Mouse (Mus musculus): ENCODE measurements around the gene Ccdc146.

The Ccdc146 gene

DNA sequence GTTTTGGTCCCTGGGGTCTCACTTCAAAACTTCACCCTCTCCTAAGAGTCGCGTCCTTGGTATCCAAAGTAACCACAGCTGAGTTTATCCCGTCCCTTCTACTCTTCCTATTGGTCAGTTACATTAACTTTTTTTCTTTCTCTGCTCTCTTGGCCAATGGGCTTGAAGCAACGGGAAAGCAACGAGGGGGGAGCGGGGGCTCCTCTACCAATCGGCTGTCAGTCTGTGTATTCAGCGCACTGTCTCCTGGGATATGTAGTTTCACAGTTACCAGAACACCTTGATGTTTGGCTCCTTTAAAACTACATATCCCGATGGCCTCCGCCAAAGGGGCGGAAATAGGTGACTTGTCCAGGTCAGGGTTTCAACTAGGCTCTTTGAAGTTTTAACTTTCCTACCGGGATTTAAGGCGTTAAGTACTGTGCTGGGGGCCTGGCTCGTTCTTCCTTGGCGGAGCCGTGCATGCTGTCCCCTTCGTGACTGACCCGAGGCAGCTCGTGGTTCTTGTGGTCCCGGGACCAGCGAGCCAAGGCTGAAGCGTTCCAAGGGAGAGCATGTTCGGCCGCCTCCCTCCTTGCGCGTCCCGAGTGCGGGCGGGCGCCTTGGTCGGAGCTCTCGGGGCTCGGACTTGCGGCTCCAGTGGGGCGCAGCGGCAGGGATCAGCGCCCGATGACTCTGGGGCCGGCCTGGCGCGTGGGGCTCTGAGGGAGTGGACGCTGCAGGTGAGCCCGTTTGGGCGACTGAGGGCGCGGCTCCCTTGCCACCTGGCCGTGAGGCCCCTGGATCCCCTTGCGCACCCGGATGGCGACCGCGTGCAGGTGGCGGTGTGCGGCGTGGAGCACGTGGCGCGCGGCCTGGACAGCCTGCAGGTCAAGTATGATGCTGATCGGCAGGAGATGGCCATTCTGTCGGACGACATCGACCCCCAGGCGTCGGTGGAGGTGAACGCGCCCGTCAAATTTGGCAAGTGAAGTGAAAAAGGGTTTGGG, at the start of gene Ccdc146, which contains the start of gene Fam185a:
Gene Ccdc146 (minus strand): TSS at position 64 of the 989 bp plus-strand sequence.
Gene Fam185a (plus strand): TSS at position 345 of the 989 bp plus-strand sequence.
- peak; percentile 84 for DNase-seq (ENCODE audit: low read depth, low spot score)

DNA sequence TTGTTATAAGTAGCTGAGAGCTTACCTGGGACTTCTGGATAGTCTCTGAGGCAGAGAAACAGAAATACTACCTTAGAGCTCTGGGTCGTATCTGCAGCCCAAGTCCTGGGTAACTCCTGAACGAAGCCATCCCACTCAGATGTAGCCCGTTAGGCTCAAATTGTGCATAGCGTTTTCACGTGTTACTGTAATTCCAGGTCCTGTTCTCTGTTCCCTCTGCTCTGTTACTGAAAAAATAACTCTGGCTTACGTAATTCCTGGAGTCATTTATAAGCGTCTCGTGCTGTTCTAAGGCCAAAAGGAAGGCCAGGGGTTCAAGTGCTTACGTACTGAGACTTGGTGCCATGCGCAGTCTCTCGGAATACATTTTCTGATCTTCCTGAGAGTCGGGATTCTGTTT, 43.6 kb upstream of the Ccdc146 start:
- no peak for DNase-seq (ENCODE audit: low read depth, low spot score)

DNA sequence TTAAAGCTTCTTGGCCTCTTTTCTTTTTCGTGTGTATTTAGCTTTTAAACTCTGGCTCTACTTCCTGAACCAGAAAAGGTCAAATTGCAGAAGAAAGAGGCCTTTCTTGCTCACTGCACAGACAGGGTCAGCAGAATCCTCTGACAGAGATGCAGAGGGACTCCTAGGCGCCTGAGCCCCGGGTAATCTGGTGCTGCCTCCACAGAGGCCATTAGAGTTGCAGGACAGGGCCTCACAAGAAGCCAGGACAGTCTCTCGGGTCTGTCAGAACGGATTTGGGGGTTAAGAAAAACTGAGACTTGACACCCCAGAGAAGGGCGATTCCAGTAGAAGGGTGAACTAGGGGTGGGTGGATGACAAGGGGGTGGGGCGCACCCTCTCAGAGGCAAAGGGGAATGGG, 42.9 kb upstream of the Ccdc146 start:
- no peak for DNase-seq (ENCODE audit: low read depth, low spot score)

DNA sequence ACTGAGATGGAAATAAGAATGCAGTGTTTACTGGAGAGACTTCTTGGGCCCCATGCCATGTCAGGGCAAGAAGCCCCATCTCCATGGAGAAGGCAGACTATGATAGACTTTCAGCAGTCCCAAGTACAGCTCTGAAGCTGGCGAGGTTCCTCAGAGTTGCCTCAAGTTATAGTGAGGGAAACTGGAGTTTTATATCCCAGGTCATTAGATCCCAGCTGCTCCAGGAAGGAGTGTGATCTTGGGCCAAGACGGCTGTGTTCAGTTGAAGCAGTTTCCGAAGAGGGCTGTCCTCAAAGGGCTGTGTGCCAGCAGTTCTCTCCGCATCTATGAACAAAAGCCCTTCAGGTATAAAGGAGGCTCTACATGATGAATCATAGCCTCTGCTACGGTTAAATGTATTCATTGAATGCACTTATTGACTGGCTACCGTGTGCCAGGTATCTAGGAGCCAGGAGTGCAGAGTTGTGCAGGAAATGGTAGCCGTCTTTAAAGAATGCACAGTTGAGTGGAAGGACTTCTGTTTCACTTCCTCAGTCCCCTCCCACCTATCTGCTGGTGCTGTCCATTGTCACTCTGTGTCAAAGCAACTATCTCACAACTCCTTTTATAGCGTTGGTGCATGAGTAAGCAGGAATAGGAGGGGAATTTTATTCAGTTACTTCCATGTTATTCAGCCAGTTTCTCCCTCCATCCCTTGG, 16.5 kb upstream of the Ccdc146 start:
- DNase-seq (ENCODE audit: low read depth, low spot score), result no peak

DNA sequence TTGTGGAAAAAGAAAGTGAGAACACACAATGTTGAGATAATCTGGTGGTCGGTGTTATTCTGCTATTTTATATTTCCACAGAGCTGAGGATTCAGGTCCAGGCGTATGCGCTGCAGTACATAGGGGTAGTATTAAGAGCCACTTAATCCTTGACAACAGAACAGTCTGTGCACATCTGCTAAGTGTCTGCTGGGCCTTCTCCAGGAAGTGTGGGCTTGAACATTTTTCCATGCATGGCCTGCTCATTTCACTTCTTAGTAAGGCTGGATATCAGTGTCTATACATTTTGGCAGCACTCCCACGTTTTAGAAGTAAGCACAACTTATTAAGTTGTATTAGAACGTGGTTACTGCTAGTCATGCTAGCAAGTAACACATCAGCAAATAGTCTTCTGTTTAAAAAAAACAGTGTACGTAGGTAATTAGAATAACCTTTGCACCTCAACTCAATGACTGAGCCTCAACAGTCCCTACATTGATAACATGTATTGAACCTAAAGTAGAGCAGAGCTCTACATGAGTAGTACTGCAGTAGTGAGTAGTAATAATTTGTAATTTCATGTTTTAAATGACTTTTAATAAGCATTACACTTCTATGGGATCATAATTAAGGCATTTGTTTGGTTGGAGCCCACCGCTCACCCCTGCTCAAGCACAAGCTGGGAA, 15.1 kb upstream of the Ccdc146 start:
- DNase-seq (ENCODE audit: low read depth, low spot score), result no peak

DNA sequence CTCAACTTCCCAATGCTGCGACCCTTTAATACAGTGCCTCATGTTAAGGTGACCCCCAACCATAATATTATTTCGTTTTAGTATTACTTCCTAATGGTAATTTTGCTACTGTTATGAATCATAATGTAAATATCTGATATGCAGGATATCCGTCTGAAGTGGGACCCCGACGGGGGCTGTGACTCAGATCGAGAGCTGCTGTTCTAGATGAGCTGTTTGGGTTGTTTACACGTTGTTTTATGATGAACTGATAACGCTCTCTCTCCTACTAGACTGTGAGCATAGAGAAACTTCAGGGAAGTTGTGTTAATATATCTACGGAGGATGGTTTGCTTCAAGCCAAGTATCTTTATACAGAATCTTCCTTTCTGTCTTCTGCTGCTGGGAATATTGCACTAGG, 14.0 kb upstream of the Ccdc146 start:
- DNase-seq (ENCODE audit: low read depth, low spot score), result no peak

DNA sequence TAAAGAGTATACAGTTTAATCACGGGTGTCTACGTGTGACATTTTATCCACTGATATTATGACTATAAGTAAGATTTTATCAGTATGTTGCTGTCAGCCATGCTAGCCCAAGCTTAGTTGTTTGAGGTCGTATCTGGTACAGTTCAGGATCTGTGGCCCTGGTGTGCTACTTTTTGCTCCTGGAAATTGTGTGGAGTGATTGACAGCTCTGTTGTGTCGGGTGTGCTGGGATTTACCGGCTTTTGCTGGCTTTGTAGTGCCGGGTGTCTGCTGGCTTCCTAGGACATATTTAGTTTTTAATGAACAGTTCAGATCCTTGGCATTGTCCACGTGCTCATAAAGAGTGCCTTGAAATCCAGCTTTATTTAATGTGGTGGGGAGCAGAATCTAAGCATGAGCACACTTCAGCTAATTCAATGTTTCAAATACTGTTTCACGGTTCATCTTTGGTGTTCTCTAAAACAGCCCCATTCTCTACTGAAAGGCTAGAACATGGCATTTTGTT, 12.0 kb upstream of the Ccdc146 start:
- no peak for DNase-seq (ENCODE audit: low read depth, low spot score)

DNA sequence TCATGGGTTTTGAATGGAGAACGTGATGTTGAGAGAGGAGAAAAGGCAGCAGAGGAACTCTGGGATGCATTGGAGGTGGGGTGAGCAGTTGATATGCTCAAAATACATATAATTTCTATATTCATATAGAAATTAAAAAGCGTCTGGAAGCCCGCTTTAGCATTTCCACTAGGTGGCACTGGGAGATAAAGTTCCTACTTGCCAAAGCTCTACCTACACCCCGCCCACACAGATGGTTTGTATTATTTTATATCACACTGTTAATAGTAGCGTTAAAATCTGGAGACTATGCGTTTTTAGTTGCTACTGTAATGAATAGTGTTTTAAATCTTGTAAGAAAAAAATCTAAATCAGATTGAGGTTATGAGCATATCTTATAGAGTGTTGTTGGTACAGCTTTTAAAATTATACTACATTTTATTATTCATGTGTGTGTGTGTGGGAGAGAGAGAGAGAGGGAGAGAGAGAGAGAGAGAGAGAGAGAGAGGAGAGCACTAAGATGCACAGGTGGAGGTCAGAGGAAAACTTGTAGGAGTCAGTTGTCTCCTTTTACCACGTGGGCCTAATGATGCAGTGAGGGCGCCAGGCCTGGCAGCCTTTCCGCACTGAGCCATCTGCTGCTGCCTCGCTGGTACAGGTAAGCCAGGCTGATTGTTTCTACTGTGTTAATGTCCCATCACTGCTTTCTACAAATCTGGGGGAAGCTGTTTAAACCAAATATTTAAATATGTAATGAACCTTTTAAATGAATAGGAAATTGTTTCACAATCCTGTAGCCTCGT, 9.9 kb upstream of the Ccdc146 start:
- DNase-seq (ENCODE audit: low read depth, low spot score), result no peak

DNA sequence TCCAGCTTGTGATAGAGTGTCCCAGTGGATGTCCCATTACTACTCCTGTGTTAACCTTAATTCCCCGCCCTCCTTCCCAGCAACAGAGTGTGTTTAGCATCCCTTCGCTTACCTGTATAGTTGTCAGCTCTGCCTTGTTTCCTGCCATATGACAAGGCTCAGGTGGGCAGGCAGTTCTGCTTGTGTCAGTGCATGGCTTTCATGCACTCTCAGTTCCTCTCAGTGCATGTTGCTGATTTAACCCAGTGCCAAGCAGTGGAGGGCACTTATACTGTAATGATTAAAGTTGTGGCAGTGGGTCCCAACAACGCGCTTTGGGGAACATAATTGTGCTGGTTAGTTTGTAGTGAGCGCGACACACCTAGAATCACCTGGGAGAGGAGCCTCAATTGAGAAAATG, 2.2 kb upstream of the Ccdc146 start:
- DNase-seq (ENCODE audit: low read depth, low spot score), result no peak

DNA sequence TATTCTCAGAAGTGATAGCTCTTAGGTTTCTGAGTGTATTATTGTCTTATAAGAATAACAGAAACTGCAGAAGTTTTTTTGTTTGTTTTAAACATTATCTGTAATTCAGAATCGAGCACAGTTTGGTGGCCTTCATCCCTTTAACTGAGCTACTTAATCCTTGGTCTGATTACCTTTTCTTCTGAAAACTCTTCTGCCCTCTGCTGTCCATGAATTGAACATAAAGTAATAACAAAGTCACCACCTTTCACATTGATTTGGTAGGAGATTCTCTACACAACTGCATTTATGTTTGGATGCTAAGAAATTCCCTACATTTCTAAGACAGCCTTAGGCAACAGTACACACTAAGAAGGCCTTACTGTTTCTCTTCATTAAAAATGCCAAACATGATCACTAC, 3.9 kb downstream of the Ccdc146 start:
- DNase-seq (ENCODE audit: low read depth, low spot score), result no peak

DNA sequence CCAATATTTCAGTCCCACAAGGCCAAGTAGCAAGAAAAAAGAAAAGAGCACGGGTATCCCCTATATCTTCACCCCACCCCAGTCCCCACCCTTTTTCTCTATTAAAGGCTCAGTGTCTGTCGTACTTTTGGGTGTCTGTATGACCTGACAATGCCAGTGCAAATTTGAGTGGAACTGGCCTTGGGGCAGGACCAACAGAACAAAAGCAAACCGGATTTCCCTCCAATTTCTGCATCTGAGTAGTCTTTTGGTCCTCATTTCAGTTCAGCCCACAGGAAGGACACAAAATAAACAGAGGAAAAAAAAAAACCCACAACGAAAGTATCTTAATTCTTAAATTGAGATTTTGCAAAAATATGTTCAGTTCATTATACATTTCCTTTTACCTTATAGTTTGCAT, 5.9 kb downstream of the Ccdc146 start:
- no peak for DNase-seq (ENCODE audit: low read depth, low spot score)

DNA sequence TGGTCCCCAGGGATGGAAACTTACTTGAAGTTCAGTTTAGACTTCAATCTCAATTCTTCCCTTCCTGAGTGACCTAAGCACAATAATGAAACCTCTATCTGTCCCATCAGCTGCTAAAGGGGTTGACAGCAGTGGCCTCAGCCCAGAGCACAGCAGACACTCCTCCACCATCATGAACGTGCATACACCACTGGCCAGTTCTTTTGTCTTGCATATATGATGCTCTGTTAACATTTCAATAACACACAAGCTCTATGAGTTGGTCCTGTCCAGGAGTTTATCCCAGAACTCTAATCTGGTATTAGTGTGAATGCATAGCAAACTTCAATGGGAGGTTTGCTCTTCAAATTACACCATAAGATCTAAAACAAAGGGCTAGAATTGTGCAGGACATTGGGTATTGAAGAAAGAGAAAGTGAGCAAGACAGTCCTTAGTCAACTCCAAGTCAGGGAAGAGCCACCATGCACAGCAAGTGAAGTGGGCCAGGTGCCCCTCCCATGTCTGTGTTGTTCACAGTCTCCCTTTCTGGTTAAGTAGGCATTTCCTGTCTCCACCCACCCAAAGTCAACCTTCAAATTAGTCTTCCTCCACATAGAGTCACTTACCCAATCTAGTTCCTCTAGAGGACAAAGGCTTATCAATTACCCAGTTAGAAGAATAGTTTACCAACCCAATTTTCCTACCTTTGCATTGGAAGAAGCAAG, 10.2 kb downstream of the Ccdc146 start:
- DNase-seq (ENCODE audit: low read depth, low spot score), result no peak

DNA sequence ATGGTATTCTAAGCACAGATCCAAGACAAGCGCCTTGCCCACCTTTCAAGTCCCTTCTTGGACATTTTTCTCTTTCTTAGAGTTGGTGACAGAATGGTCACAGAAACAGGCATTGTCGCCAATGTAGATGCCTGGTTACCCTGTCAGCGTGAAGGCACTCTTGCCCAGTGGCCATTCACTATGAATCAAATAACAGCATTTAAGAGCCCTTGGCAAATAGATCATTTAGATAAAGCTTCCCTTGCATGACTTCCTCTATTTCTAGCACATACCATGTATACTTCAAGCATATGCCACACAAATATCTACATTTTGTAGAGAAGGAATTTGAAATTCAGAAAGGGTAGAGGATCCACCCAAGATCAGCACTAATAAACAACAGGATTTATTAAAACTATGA, 11.2 kb downstream of the Ccdc146 start:
- no peak for DNase-seq (ENCODE audit: low read depth, low spot score)

DNA sequence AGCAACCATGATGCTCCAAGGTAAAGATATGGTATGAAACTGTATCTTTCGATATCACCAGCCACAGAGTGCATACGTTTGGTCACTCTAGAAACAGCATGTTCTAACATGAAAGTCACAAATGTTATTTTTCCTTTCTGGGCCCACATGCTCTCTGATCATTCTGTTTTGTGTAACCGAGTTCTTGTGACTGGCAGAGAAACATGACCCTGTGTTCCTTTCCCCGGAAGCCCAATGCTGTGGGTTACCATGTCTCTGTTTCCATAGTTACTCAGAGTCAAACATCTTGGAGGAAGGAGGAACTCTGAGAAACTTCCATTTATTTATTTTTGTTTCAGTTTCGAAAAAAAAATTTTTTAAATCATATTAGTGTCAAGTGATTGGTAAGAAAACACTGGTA, 12.4 kb downstream of the Ccdc146 start:
- DNase-seq (ENCODE audit: low read depth, low spot score), result no peak

DNA sequence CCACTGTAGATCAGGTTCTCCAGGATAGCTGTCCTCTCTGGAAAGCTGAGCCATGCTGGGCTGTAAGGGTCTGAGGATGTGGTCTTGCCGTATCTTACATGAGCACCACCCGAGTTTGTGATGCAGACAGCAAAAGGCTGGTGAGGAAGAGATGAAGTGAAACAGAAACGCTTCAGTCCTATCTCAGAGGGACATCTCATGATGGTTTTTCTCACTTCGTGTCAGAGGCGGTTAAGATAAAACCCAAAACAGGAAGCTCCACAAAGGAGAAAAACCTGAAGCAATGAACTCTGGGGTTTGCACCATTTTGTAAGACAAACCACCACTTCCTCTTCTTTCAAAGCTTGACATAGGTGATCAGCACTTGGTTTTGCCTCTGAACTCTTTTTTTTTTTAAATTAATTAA, 13.2 kb downstream of the Ccdc146 start:
- no peak for DNase-seq (ENCODE audit: low read depth, low spot score)

DNA sequence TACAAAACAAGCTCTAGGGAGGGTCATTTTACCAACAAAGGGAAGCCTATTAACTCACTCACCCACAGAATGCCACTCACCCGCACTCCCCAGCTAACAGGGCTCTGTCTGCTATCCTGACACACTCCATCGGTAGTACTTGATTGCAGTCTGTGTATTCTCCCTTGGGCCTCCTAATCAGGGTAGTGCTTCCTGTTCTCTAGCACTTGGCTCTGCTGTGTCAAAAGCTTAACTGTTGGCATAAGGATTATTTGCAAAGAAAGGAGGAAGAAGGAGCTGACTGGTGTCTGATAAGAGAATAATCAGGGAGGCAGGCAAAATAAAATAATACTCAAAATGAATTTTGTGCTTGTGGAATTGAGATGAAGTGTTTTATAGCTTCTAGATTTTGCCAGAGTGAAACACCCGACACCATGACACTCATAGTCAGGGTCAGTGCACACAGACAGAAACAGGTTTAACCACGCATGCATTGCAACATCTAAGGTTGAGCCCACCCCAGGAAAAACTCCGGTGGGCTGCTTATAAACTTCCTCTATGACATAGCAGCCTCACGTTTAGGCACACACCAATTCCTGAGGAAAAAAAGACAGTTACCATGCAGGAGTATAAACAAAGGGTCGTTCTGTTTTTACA, 29.2 kb downstream of the Ccdc146 start:
- no peak for DNase-seq (ENCODE audit: low read depth, low spot score)

DNA sequence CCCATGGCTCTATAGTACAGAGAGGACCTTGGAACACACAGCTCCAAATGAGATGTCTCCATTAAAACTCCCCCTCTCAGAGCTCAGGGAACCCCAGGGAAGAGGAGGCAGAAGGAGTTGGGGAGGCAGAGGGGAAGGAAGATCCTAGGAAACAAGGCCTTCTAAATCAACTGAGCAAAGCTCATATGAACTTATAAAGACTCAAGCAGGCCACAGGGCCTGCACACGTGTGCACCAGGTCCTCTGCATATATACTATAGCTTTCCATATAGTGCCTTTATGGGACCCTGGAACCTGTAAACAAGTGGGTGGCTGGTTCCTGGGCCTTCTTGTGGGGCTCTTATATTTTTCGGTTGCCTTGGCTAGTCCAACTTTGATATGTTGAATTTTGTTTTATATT, 29.9 kb downstream of the Ccdc146 start:
- DNase-seq (ENCODE audit: low read depth, low spot score), result no peak

DNA sequence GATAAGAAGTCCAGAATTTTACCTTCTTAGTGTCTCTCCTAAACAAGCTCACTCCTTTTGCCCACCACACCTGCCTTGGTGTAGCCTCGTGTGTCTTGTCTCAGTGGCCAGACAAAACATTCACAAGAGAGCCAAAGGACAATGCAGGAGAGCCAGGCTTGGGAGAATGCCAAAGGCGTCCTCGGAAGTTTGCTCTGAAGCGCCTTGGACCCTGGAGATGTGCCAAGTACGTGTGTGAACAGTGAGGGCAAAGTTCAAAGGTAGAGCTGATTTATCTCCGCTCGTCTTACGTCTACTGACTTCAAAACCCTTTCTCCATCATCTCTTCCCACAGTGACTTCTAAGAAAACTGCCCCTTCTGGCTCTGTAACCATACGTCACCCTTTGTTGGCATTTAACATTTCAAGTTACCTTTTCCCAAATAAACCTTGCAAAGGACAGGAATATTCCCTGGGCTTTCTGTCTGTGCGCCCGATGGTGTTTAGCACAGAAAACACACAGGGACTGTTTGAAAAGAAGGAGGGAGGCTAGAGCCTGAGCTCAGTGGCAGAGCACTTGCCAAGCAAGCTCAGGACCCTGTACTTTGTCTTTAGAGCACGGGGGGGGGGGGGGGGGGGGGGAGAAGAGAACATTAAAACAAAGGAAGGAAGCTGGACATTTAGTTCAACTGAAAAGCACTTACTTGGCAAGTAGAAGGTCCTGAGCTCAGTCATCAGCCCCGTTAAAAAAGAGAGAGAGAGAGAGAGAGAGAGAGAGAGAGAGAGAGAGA, 32.7 kb downstream of the Ccdc146 start:
- no peak for DNase-seq (ENCODE audit: low read depth, low spot score)

DNA sequence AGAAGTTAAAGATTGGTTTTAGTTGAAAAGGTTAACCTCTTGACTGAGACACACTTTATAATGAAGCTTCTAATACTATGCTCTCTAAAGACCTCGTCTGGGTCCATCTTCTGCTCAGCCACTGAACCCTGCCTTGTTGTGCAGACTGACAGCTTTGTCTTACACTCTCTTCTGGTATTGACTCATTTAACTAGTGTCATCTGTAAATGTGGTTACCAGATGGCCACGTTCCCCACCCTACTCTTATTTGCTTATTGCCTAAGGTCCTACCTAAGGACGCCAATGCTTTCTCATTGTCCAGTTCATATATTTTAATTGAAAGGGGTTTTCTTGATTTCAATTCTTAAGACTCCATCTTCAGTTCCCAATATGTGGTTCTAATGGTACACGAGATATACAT, 35.6 kb downstream of the Ccdc146 start:
- no peak for DNase-seq (ENCODE audit: low read depth, low spot score)

Data from c-Kit-negative CD71-positive TER-119-positive erythroid progenitor cells, embryonic 14.5 days (primary cell).